Mouse (Mus musculus): ENCODE results near the gene Gm6176. TPM values are rescaled to one million over a fixed set of nuclear protein-coding genes. Genes with fewer than 3 reads are reported as not detected.

Gm6176 gene
- polyA plus RNA-seq (2012; rRNA removed), result not detected in 2 replicates

DNA sequence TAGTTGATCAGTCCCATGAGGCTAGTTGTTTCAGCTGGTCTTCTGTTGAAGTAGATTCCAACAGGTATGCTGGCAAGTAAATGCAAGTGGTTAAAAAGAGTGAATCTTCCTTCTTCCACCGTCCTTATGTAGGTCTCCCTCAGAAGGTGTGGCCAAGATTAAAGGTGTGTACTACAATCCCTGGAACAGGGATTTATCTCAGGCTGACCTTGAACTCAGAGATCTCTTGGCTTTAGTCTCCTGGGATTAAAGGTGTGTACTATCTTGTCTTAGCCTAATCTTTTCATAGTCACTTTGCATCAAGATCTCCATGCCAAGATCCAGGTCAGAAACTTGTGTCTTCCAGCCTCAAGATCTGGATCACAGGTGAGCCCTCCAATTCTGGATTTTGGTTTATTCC lies at the start of gene Gm6176:
Gene Gm6176, minus strand, starts transcription at position 101 of the 400 bp plus-strand sequence.

DNA sequence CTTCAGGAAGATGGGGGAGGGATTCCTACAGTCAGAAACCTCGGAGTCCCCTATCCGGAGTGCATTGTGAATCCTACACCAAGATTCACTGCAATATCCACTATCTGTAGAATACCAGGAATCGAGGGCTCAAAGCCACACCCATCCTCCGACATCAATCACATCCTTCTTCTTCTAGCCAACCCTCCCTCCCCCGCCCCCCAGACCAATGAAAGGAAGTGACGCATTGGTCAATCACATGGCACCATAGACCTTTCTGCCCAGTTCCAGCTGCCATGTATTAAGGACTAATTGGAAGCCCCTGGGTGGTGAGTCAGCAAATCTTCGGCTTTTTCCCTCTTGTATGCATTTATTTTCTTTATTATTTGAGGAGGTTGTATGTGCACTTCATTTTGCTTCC lies 12.7 kb upstream of the Gm6176 start, which contains the start of gene Vmn1r139:
Gene Vmn1r139, plus strand, starts transcription at position 301 of the 400 bp plus-strand sequence.

DNA sequence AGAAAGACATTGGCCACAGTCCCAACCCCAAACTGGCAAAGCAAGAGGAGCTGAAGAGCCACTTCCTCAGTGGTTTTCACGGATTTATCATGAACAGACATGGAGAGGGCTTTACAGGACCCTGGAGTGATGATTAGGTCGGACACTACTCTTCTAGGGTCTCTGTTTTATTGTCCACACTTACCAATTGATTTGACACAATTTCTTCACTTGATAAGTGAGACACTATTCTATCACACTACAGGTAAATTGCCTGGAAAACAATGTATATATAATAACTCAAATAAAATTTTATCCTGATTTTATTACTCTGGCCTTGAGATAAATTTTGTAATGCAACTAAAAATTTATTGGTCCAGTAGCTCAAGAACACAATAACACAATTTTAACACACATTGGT lies 27.3 kb downstream of the Gm6176 start, which contains the start of gene Vmn1r138:
Gene Vmn1r138, minus strand, starts transcription at position 101 of the 400 bp plus-strand sequence.

Other genes starting within 250 kb of the Gm6176 start
- gene Vmn1r135, start 224.0 kb downstream of the Gm6176 start, polyA plus RNA-seq (2012; rRNA removed), result not detected in 2 replicates
- not detected in 2 replicates for gene Gm5725, start 212.0 kb downstream of the Gm6176 start, polyA plus RNA-seq (2012; rRNA removed)
- gene Gm5891, start 135.0 kb downstream of the Gm6176 start, polyA plus RNA-seq (2012; rRNA removed), result not detected in 2 replicates
- not detected in 2 replicates for gene Vmn1r137, start 61.7 kb downstream of the Gm6176 start, polyA plus RNA-seq (2012; rRNA removed)
- not detected in 2 replicates for gene Vmn1r138, start 27.4 kb downstream of the Gm6176 start, polyA plus RNA-seq (2012; rRNA removed)
- not detected in 2 replicates for gene Vmn1r139, start 12.8 kb upstream of the Gm6176 start, polyA plus RNA-seq (2012; rRNA removed)
- gene Gm16451, start 61.9 kb upstream of the Gm6176 start, polyA plus RNA-seq (2012; rRNA removed), result not detected in 2 replicates
- not detected in 2 replicates for gene Gm10666, start 78.4 kb upstream of the Gm6176 start, polyA plus RNA-seq (2012; rRNA removed)
- gene Vmn1r142, start 107.7 kb upstream of the Gm6176 start, polyA plus RNA-seq (2012; rRNA removed), result not detected in 2 replicates
- not detected in 2 replicates for gene Vmn1r143, start 133.1 kb upstream of the Gm6176 start, polyA plus RNA-seq (2012; rRNA removed)
- not detected in 2 replicates for gene Gm8653, start 145.0 kb upstream of the Gm6176 start, polyA plus RNA-seq (2012; rRNA removed)
- not detected in 2 replicates for gene Gm8453, start 173.2 kb upstream of the Gm6176 start, polyA plus RNA-seq (2012; rRNA removed)

All from liver, embryonic 14 days (tissue).